Comparison of ENCODE assay signal across 14 mouse cellular contexts in the genomic region with DNA sequence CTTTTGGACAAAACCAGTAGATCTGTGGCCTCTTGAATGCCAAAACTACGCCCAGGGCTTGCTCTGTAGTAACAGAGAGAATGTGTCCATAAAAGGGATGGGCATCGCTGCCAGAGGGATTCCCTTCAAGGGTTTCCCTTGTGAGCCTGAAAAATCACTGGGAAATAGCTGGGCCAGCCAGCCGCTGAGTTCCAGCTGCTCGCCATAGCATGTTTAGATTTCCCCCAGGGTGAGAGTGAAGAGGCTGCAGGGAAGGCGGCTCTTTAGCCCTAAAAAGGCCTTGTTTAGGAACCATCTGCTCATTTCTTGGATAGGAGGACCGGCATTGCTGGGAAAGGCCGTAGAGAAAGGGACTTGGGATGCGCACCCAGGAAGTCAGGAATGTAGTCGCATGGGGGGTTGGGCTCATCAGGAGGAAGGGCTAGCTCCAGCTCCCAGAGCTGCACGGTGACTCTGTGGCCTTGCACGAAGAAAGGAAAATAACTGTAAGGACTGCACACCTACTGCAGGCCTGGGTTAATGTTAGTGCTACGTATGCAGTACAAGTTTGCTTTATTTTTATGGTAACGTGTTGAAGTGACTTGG. TPM values are rescaled to one million over a fixed set of nuclear protein-coding genes. Genes with fewer than 3 reads are reported as not detected.
DNase-seq lines count a peak whose midpoint lies in the region; ATAC-seq lines count a peak whose summit lies in the region.
"Had no signal": no experiment of that assay in that cellular context is flagged by ENCODE, and none has a peak within 500 bp of the region (broad histone marks: within the 10 kb centered on the region; RNA-seq: fewer than 3 reads in every experiment).

No protein-coding gene starts in this region.

- H3K9me3 ChIP-seq in embryonic facial prominence, embryonic 11.5 days (replicated peaks; ENCODE audit: control insufficient read depth, low read length) = no peaks in the 10 kb centered on the region
- H3K9me3 ChIP-seq: midbrain, embryonic 15.5 days; neural tube, embryonic 12.5 days had no signal

- H3K36me3 ChIP-seq in embryonic facial prominence, embryonic 11.5 days (replicated peaks; ENCODE audit: control insufficient read depth, insufficient read depth, low read depth, low read length) = no peaks in the 10 kb centered on the region
- H3K36me3 ChIP-seq: midbrain, embryonic 15.5 days; neural tube, embryonic 12.5 days had no signal

- H3K9ac ChIP-seq in embryonic facial prominence, embryonic 11.5 days (replicated peaks; ENCODE audit: low read length) = no peak overlapping the region
- H3K9ac ChIP-seq: liver, postnatal 0 days; midbrain, embryonic 15.5 days; neural tube, embryonic 12.5 days had no signal

- intact Hi-C loops in left cerebral cortex, postnatal 4 days (cut with DNase I) = no loop called here
- intact Hi-C loops in left cerebral cortex, postnatal 10 days (cut with DNase I) = no loop called here

- peak; percentile 34 for DNase-seq in left cerebral cortex, postnatal 4 days
- no peak for DNase-seq in left cerebral cortex, postnatal 10 days (ENCODE audit: extremely low spot score in 1 of 2, low spot score in 2 of 2)
- DNase-seq in NIH3T3 (ENCODE audit: low read depth) = peak; percentile 47
- DNase-seq in embryonic facial prominence, embryonic 11.5 days (ENCODE audit: low spot score) = no peak
- peak; percentile 17 for DNase-seq in lung, postnatal 36 days
- no peak for DNase-seq in c-Kit-positive CD71-positive TER-119-positive erythroid progenitor cells, embryonic 14.5 days (ENCODE audit: low spot score)
- no peak for DNase-seq in right cerebral cortex, adult 18-20 months

- H3K4me1 ChIP-seq in embryonic facial prominence, embryonic 11.5 days (ENCODE audit: control insufficient read depth, insufficient read depth, low read length) = peaks cover 2% of the 10 kb centered on the region

- H3K27ac ChIP-seq in embryonic facial prominence, embryonic 11.5 days (replicated peaks; ENCODE audit: low read depth, low read length) = peak overlapping the region; percentile 3; the same call in 1 of the 2 replicates
- H3K27ac ChIP-seq: midbrain, embryonic 15.5 days; neural tube, embryonic 12.5 days had no signal

- ATAC-seq in embryonic facial prominence, embryonic 11.5 days (replicated peaks; ENCODE audit: insufficient number of reproducible peaks, low FRiP score, low TSS enrichment, low read depth) = no peak
- ATAC-seq in megakaryocyte, adult 5-6 weeks (ENCODE audit: poor library complexity, severe bottlenecking) = no peak
- ATAC-seq: CD4-positive, CD25-positive, alpha-beta regulatory T cell, adult 4 months; liver, postnatal 0 days; midbrain, embryonic 15.5 days; Patski had no signal

- no peaks in the 10 kb centered on the region for H3K27me3 ChIP-seq in embryonic facial prominence, embryonic 11.5 days (ENCODE audit: control insufficient read depth, insufficient read depth, low read length)
- H3K27me3 ChIP-seq: midbrain, embryonic 15.5 days; neural tube, embryonic 12.5 days; Patski had no signal

- WGBS in embryonic facial prominence, embryonic 11.5 days = 52% methylated on average over 13 of the region's 13 CpGs

- no peak overlapping the region for H3K4me2 ChIP-seq in embryonic facial prominence, embryonic 11.5 days (ENCODE audit: low read depth, low read length)
- H3K4me2 ChIP-seq: midbrain, embryonic 15.5 days; neural tube, embryonic 12.5 days had no signal

- H3K4me3 ChIP-seq in embryonic facial prominence, embryonic 11.5 days (ENCODE audit: low read depth, low read length) = no peak overlapping the region
- H3K4me3 ChIP-seq: erythroblast, embryonic 14.5 days; midbrain, embryonic 15.5 days; neural tube, embryonic 12.5 days had no signal

RNA-seq across cellular contexts. Expression of a gene that starts 49.8 kb away (rescaled TPM):
- total RNA-seq in left cerebral cortex, postnatal 4 days (2021) = 10 to 100 TPM; 27.4 to 30.2 TPM
- 10 to 100 TPM; 23.1 to 25.4 TPM for total RNA-seq in left cerebral cortex, postnatal 10 days (2021)
- 274 and 283 TPM in 2 replicates for polyA plus RNA-seq in embryonic facial prominence, embryonic 11.5 days (2014; fragmentation: Nextera tagmentation; extraction: Ambion mirVana)
- total RNA-seq in megakaryocyte, adult 5-6 weeks (2015) = 0.09 and 0.47 TPM in 2 replicates
- 0.08 TPM in 1 of 2 replicates, not detected in the other for total RNA-seq in megakaryocyte, adult 5-6 weeks (2017)

Comparison
In these comparisons a context has a peak if more than half of its experiments do, and no peak if none do; other contexts are left out.
1. DNase-seq: peak in left cerebral cortex, postnatal 4 days (single experiment), NIH3T3 (single experiment) and lung, postnatal 36 days (single experiment); none in left cerebral cortex, postnatal 10 days (0 of 2), embryonic facial prominence, embryonic 11.5 days (single experiment), c-Kit-positive CD71-positive TER-119-positive erythroid progenitor cells, embryonic 14.5 days (single experiment) and right cerebral cortex, adult 18-20 months (single experiment).
2. RNA of a gene that starts 49.8 kb away (total RNA-seq): 27.4 to 30.2 TPM in left cerebral cortex, postnatal 4 days and 23.1 to 25.4 TPM in left cerebral cortex, postnatal 10 days; 0.08 to 0.47 TPM in megakaryocyte, adult 5-6 weeks; every median in the first group is over 10 times any median in the second.